Mouse (Mus musculus) MEL (cell line): ENCODE results near the gene Pum1.

Experiments used
- CHD1 ChIP-seq: IDR thresholded peaks from 2 replicates; pipeline ENCODE4 v1.6.1; 2012; ENCODE audit warnings: low read depth, mild to moderate bottlenecking, inconsistent platforms, low read length, improper control_type of control experiment
- CTCF ChIP-seq, 3 experiments: IDR thresholded peaks in 2 of 3; conservative IDR thresholded peaks in 1 of 3; 2 replicates each; pipeline ENCODE4 v1.5.1; 2011 to 2012; ENCODE audit warnings: low read length in 3 of 3, low read depth in 2 of 3, mild to moderate bottlenecking in 2 of 3, improper control_type of control experiment in 1 of 3, inconsistent platforms in 1 of 3, mixed read lengths in 1 of 3, moderate library complexity in 1 of 3; ENCODE audit not compliant: control insufficient read depth in 1 of 3, insufficient read depth in 1 of 3, poor library complexity in 1 of 3, severe bottlenecking in 1 of 3
- EP300 ChIP-seq, 2 experiments: IDR thresholded peaks; 2 replicates each; pipeline ENCODE4 v1.6.1; 2011; ENCODE audit warnings: improper control_type of control experiment in 2 of 2, low read length in 2 of 2, low read depth in 1 of 2, mild to moderate bottlenecking in 1 of 2
- GABPA ChIP-seq: IDR thresholded peaks from 2 replicates; pipeline ENCODE4 v1.6.1; 2012; ENCODE audit warnings: low read depth, mild to moderate bottlenecking, inconsistent platforms, low read length, improper control_type of control experiment, moderate library complexity
- JUND ChIP-seq: IDR thresholded peaks from 2 replicates; pipeline ENCODE4 v1.6.1; 2011; ENCODE audit warnings: low read depth, mild to moderate bottlenecking, improper control_type of control experiment, low read length
- MAX ChIP-seq: IDR thresholded peaks from 2 replicates; pipeline ENCODE4 v1.6.1; 2011; ENCODE audit warnings: low read length, improper control_type of control experiment
- MYB ChIP-seq: IDR thresholded peaks from 2 replicates; pipeline ENCODE4 v1.6.1; 2011; ENCODE audit warnings: mild to moderate bottlenecking, low read depth, low read length, improper control_type of control experiment
- POLR2A ChIP-seq, 2 experiments: IDR thresholded peaks; 2 replicates each; pipeline ENCODE4 v1.6.1; 2011 to 2012; ENCODE audit warnings: low read length in 2 of 2, mild to moderate bottlenecking in 2 of 2, control low read depth in 1 of 2, improper control_type of control experiment in 1 of 2, low read depth in 1 of 2, moderate library complexity in 1 of 2; ENCODE audit not compliant: control insufficient read depth in 1 of 2, insufficient read depth in 1 of 2, poor library complexity in 1 of 2
- TAL1 ChIP-seq: IDR thresholded peaks from 2 replicates; pipeline ENCODE4 v1.6.1; 2012; ENCODE audit warnings: mild to moderate bottlenecking, inconsistent platforms, low read length, moderate library complexity, mixed read lengths
- USF1 ChIP-seq: IDR thresholded peaks from 2 replicates; pipeline ENCODE4 v1.6.1; 2014; ENCODE audit warnings: low read depth, mild to moderate bottlenecking, inconsistent platforms, low read length, improper control_type of control experiment, moderate library complexity
- ZC3H11A ChIP-seq: IDR thresholded peaks from 2 replicates; pipeline ENCODE4 v1.6.1; 2012; ENCODE audit warnings: low read depth, mild to moderate bottlenecking, inconsistent platforms, low read length, improper control_type of control experiment
- ZMIZ1 ChIP-seq: IDR thresholded peaks from 2 replicates; pipeline ENCODE4 v1.6.1; 2012; ENCODE audit warnings: low read depth, mild to moderate bottlenecking, inconsistent platforms, low read length, improper control_type of control experiment, moderate library complexity

DNA sequence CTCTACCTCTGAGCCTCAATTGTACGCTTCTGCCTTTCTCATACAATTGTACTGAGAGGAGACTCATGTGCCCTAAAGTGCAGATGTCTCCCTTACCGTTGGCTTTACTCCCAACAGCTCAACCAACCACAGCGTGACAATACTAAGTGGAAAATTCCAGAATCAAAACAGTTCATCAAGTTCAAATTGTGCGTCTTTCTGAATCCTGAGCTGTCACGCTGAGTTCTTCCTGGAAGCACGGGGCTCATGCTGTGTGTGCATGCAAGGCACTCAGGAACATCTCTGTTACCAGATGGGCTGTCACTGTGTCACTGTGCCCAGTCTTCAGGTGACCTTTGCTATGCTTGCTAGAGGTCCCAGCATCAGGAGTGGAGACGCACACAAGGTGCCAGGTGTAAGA lies 142.6 kb downstream of the Pum1 start:
- no peak for TF ChIP-seq POLR2A (IDR thresholded peaks at IDR 0.05; ENCODE audit: control insufficient read depth in 1 of 2, insufficient read depth in 1 of 2, low read depth in 1 of 2, low read length in 2 of 2, poor library complexity in 1 of 2)
- TF ChIP-seq MYB = no peak
- no peak for TF ChIP-seq CTCF (IDR thresholded peaks at IDR 0.05 in 2 of 3, conservative IDR thresholded peaks at IDR 0.05 in 1 of 3; ENCODE audit: control insufficient read depth in 1 of 3, insufficient read depth in 1 of 3, low read depth in 2 of 3, low read length in 3 of 3, poor library complexity in 1 of 3, severe bottlenecking in 1 of 3)
- no peak for TF ChIP-seq GABPA
- no peak for TF ChIP-seq CHD1
- TF ChIP-seq USF1 = no peak
- no peak for TF ChIP-seq ZMIZ1
- no peak for TF ChIP-seq TAL1
- TF ChIP-seq JUND = no peak
- TF ChIP-seq MAX = no peak
- no peak for TF ChIP-seq ZC3H11A
- no peak for TF ChIP-seq EP300 (IDR thresholded peaks at IDR 0.05; ENCODE audit: low read depth in 1 of 2, low read length in 2 of 2)
